Mouse (Mus musculus): ENCODE data around the gene Kcnh2. TPM values are rescaled to one million over a fixed set of nuclear protein-coding genes. Genes with fewer than 3 reads are reported as not detected.
A peak's percentile ranks its signal among the peaks of the same experiment; 100 is the strongest.

The Kcnh2 gene
- polyA plus RNA-seq, 1 experiment from 2014 or later: 10.9 TPM

GRCm38 (mm10) chr5:24387264-24388241 lies 36.1 kb upstream of the Kcnh2 start:
- no peaks in the 10 kb centered on the region for H3K36me3 ChIP-seq (replicated peaks)
- H3K4me1 ChIP-seq: peaks cover 49% of the 10 kb centered on the region
- H3K9me3 ChIP-seq: no peaks in the 10 kb centered on the region
- 1% methylated on average over 73 of the region's 73 CpGs for WGBS
- peak; percentile 71 for DNase-seq (ENCODE audit: low spot score)
- peak overlapping the region; percentile 78 for H3K27ac ChIP-seq (replicated peaks)
- H3K27me3 ChIP-seq (replicated peaks; ENCODE audit: low read depth, poor library complexity, severe bottlenecking): peaks cover 76% of the 10 kb centered on the region
- peak overlapping the region; percentile 66 for H3K4me3 ChIP-seq

GRCm38 (mm10) chr5:24385887-24386550 lies 34.6 kb upstream of the Kcnh2 start:
- DNase-seq (ENCODE audit: low spot score): no peak
- Histone ChIP-seq H3K9me3 (no peaks in the 10 kb centered on the region), H3K4me3 (no peak overlapping the region), H3K36me3 (replicated peaks) (no peaks in the 10 kb centered on the region), H3K27ac (replicated peaks) (no peak overlapping the region), H3K4me1 (peaks cover 57% of the 10 kb centered on the region), H3K27me3 (replicated peaks; ENCODE audit: low read depth, poor library complexity, severe bottlenecking) (peaks cover 67% of the 10 kb centered on the region)
- 81% methylated on average over 10 of the region's 10 CpGs for WGBS

- Histone ChIP-seq H3K27me3 (replicated peaks; ENCODE audit: low read depth, poor library complexity, severe bottlenecking) (peaks cover 61% of the 10 kb centered on the region), H3K9me3 (no peaks in the 10 kb centered on the region), H3K4me3 (no peak overlapping the region), H3K27ac (replicated peaks) (no peak overlapping the region), H3K36me3 (replicated peaks) (no peaks in the 10 kb centered on the region), H3K4me1 (peaks cover 57% of the 10 kb centered on the region)
- 82% methylated on average over 5 of the region's 5 CpGs for WGBS
- DNase-seq (ENCODE audit: low spot score): no peak
Measured at GRCm38 (mm10) chr5:24385374-24385773, 34.0 kb upstream of the Kcnh2 start.

- Histone ChIP-seq H3K36me3 (replicated peaks) (no peaks in the 10 kb centered on the region), H3K4me1 (peaks cover 57% of the 10 kb centered on the region), H3K27ac (replicated peaks) (no peak overlapping the region), H3K27me3 (replicated peaks; ENCODE audit: low read depth, poor library complexity, severe bottlenecking) (peaks cover 52% of the 10 kb centered on the region), H3K9me3 (no peaks in the 10 kb centered on the region), H3K4me3 (no peak overlapping the region)
- DNase-seq (ENCODE audit: low spot score): no peak
- whole genome bisulfite sequencing: 72% methylated on average over 6 of the region's 6 CpGs
Measured at GRCm38 (mm10) chr5:24384407-24384806, 33.0 kb upstream of the Kcnh2 start.

- peak overlapping the region; percentile 76 for H3K27ac ChIP-seq (replicated peaks)
Measured at GRCm38 (mm10) chr5:24383026-24383859, 31.8 kb upstream of the Kcnh2 start.

GRCm38 (mm10) chr5:24381988-24382387 lies 30.6 kb upstream of the Kcnh2 start:
- Histone ChIP-seq H3K4me3 (no peak overlapping the region), H3K4me1 (peaks cover 40% of the 10 kb centered on the region), H3K27me3 (replicated peaks; ENCODE audit: low read depth, poor library complexity, severe bottlenecking) (peaks cover 28% of the 10 kb centered on the region), H3K9me3 (no peaks in the 10 kb centered on the region), H3K36me3 (replicated peaks) (no peaks in the 10 kb centered on the region), H3K27ac (replicated peaks) (no peak overlapping the region)
- 67% methylated on average over 2 of the region's 2 CpGs for WGBS
- no peak for DNase-seq (ENCODE audit: low spot score)

More at GRCm38 (mm10) chr5:24383026-24383859, 31.8 kb upstream of the Kcnh2 start:
- Histone ChIP-seq H3K4me1 (peaks cover 49% of the 10 kb centered on the region), H3K36me3 (replicated peaks) (no peaks in the 10 kb centered on the region), H3K9me3 (no peaks in the 10 kb centered on the region), H3K27me3 (replicated peaks; ENCODE audit: low read depth, poor library complexity, severe bottlenecking) (peaks cover 40% of the 10 kb centered on the region), H3K4me3 (peak overlapping the region; percentile 63)
- WGBS: under 1% methylated on average over 34 of the region's 34 CpGs
- peak; percentile 94 for DNase-seq (ENCODE audit: low spot score)

- DNase-seq (ENCODE audit: low spot score): no peak
- Histone ChIP-seq H3K4me3 (no peak overlapping the region), H3K27ac (replicated peaks) (no peak overlapping the region), H3K4me1 (peaks cover 38% of the 10 kb centered on the region), H3K9me3 (no peaks in the 10 kb centered on the region), H3K36me3 (replicated peaks) (no peaks in the 10 kb centered on the region), H3K27me3 (replicated peaks; ENCODE audit: low read depth, poor library complexity, severe bottlenecking) (peaks cover 23% of the 10 kb centered on the region)
- 78% methylated on average over 6 of the region's 6 CpGs for WGBS
Measured at GRCm38 (mm10) chr5:24381486-24381885, 30.1 kb upstream of the Kcnh2 start.

GRCm38 (mm10) chr5:24380499-24380898 lies 29.1 kb upstream of the Kcnh2 start:
- H3K4me3 ChIP-seq: no peak overlapping the region
- H3K27ac ChIP-seq (replicated peaks): no peak overlapping the region
- peaks cover 38% of the 10 kb centered on the region for H3K4me1 ChIP-seq
- no peaks in the 10 kb centered on the region for H3K36me3 ChIP-seq (replicated peaks)
- H3K9me3 ChIP-seq: no peaks in the 10 kb centered on the region
- peaks cover 13% of the 10 kb centered on the region for H3K27me3 ChIP-seq (replicated peaks; ENCODE audit: low read depth, poor library complexity, severe bottlenecking)
- no peak for DNase-seq (ENCODE audit: low spot score)
- WGBS: 90% methylated on average over 4 of the region's 4 CpGs

GRCm38 (mm10) chr5:24379501-24379900 lies 28.1 kb upstream of the Kcnh2 start:
- H3K27me3 ChIP-seq (replicated peaks; ENCODE audit: low read depth, poor library complexity, severe bottlenecking): peaks cover 3% of the 10 kb centered on the region
- 73% methylated on average over 4 of the region's 4 CpGs for WGBS
- no peaks in the 10 kb centered on the region for H3K9me3 ChIP-seq
- H3K4me1 ChIP-seq: peaks cover 38% of the 10 kb centered on the region
- H3K4me3 ChIP-seq: no peak overlapping the region
- DNase-seq (ENCODE audit: low spot score): no peak
- no peak overlapping the region for H3K27ac ChIP-seq (replicated peaks)
- no peaks in the 10 kb centered on the region for H3K36me3 ChIP-seq (replicated peaks)

- 78% methylated on average over 2 of the region's 2 CpGs for WGBS
- no peaks in the 10 kb centered on the region for H3K9me3 ChIP-seq
- no peaks in the 10 kb centered on the region for H3K36me3 ChIP-seq (replicated peaks)
- DNase-seq (ENCODE audit: low spot score): no peak
- H3K4me3 ChIP-seq: no peak overlapping the region
- H3K4me1 ChIP-seq: peaks cover 34% of the 10 kb centered on the region
- no peak overlapping the region for H3K27ac ChIP-seq (replicated peaks)
- no peaks in the 10 kb centered on the region for H3K27me3 ChIP-seq (replicated peaks; ENCODE audit: low read depth, poor library complexity, severe bottlenecking)
Measured at GRCm38 (mm10) chr5:24378700-24379099, 27.3 kb upstream of the Kcnh2 start.

- Histone ChIP-seq H3K4me1 (peaks cover 24% of the 10 kb centered on the region), H3K27ac (replicated peaks) (no peak overlapping the region), H3K36me3 (replicated peaks) (no peaks in the 10 kb centered on the region), H3K9me3 (no peaks in the 10 kb centered on the region), H3K4me3 (no peak overlapping the region), H3K27me3 (replicated peaks; ENCODE audit: low read depth, poor library complexity, severe bottlenecking) (no peaks in the 10 kb centered on the region)
- DNase-seq (ENCODE audit: low spot score): no peak
- WGBS: 86% methylated on average over 7 of the region's 7 CpGs
Measured at GRCm38 (mm10) chr5:24374666-24375328, 23.4 kb upstream of the Kcnh2 start.

- Histone ChIP-seq H3K4me3 (no peak overlapping the region), H3K27me3 (replicated peaks; ENCODE audit: low read depth, poor library complexity, severe bottlenecking) (no peaks in the 10 kb centered on the region), H3K36me3 (replicated peaks) (no peaks in the 10 kb centered on the region), H3K9me3 (no peaks in the 10 kb centered on the region), H3K27ac (replicated peaks) (no peak overlapping the region), H3K4me1 (peaks cover 24% of the 10 kb centered on the region)
- 83% methylated on average over 6 of the region's 6 CpGs for WGBS
- DNase-seq (ENCODE audit: low spot score): no peak
Measured at GRCm38 (mm10) chr5:24374216-24374615, 22.8 kb upstream of the Kcnh2 start.
